Mouse (Mus musculus) stomach, postnatal 0 days (tissue): ENCODE measurements around the gene Crtc1. TPM values are rescaled to one million over a fixed set of nuclear protein-coding genes. Genes with fewer than 3 reads are reported as not detected.

ENCODE experiments used
- ATAC-seq: fragments of 200-750 bp; cut with Nextera tagmentation; 2 replicates; pipeline ENCODE4 v1.8.0; 2017; ENCODE audit not compliant: low FRiP score, low TSS enrichment
- DNase-seq: peaks from one replicate; pipeline ENCODE4 v3.0.0-alpha.2; 2016; ENCODE audit warnings: low spot score
- H3K27ac ChIP-seq: fragments of 300-500 bp; sonication (generic); replicated peaks from 2 replicates; pipeline ENCODE4 v1.5.1; 2014; ENCODE audit warnings: mild to moderate bottlenecking, control low read depth
- H3K27me3 ChIP-seq: fragments of 300-500 bp; sonication (generic); 2 replicates; pipeline ENCODE4 v1.6.1; 2014; ENCODE audit warnings: low read length; ENCODE audit not compliant: control insufficient read depth, insufficient read depth
- H3K36me3 ChIP-seq: fragments of 300-500 bp; sonication (generic); 2 replicates; pipeline ENCODE4 v1.6.1; 2014; ENCODE audit warnings: low read length, mixed read lengths; ENCODE audit not compliant: control insufficient read depth, insufficient read depth
- H3K4me1 ChIP-seq: fragments of 300-500 bp; sonication (generic); replicated peaks from 2 replicates; pipeline ENCODE4 v1.6.1; 2014; ENCODE audit warnings: antibody characterized with exemption; ENCODE audit not compliant: control insufficient read depth, insufficient read depth
- H3K4me2 ChIP-seq: fragments of 300-500 bp; sonication (generic); replicated peaks from 2 replicates; pipeline ENCODE4 v1.6.1; 2014; ENCODE audit warnings: low read depth, mild to moderate bottlenecking, control low read depth, moderate library complexity
- H3K4me3 ChIP-seq: fragments of 300-500 bp; sonication (generic); 2 replicates; pipeline ENCODE4 v1.5.1; 2014; ENCODE audit warnings: low read depth, low read length, control low read depth
- H3K9ac ChIP-seq: fragments of 300-500 bp; sonication (generic); 2 replicates; pipeline ENCODE4 v1.6.1; 2014; ENCODE audit warnings: mild to moderate bottlenecking, low read length, control low read depth, mixed read lengths
- H3K9me3 ChIP-seq: fragments of 300-500 bp; sonication (generic); 2 replicates; pipeline ENCODE4 v1.6.1; 2016; ENCODE audit warnings: low read length; ENCODE audit not compliant: control insufficient read depth
- CTCF ChIP-seq: IDR thresholded peaks from 2 replicates; pipeline ENCODE4 v1.5.1; 2016; ENCODE audit warnings: antibody characterized with exemption, low read depth, mild to moderate bottlenecking, moderate library complexity
- EP300 ChIP-seq: optimal IDR thresholded peaks from 2 replicates; pipeline ENCODE3; 2016; ENCODE audit warnings: antibody characterized with exemption
- WGBS: fragments of 180-500 bp; shearing (Covaris S2); extraction: QIAGEN DNeasy Blood & Tissue Kit; methylation state at CpG from one replicate; pipeline ENCODE4 v1.1.7; 2014; 5-methylcytosine and 5-hydroxymethylcytosine counted together
- polyA plus RNA-seq: library from polyadenylated mRNA; unstranded; fragments of >200 nt; fragmentation: Nextera tagmentation; extraction: Ambion mirVana; gene quantifications from 2 replicates; pipeline ENCODE4 v1.2.1, GENCODE M21; 2015

Gene Crtc1
- polyA plus RNA-seq, 1 experiment from 2014 or later = 8.0 TPM

DNA sequence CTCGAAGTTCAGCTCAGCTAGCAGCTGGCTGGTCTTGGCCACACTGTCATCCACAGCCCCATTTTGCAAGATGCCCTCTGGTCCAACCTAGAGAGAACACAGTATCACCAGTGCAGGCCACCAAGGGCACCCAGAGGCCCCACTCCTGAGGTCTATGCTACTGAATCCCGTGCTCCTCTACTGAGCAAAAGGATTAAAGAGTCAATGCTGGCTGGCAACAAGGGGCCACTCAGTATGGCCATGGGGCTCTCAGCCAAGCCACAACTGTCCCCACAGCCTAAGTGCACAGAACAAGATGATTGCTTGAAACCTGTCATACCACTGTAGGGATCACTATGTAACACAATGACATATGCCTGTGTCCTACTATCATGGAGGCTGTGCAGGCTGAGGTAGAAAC lies 95.1 kb downstream of the Crtc1 start:
- no peak overlapping the region for H3K4me3 ChIP-seq
- no peak overlapping the region for H3K27ac ChIP-seq
- WGBS = 78% methylated on average over 2 of the region's 2 CpGs
- TF ChIP-seq EP300 = no peak
- TF ChIP-seq CTCF = no peak
- H3K4me1 ChIP-seq = no peaks in the 10 kb centered on the region
- H3K27me3 ChIP-seq = no peaks in the 10 kb centered on the region
- H3K4me2 ChIP-seq = no peak overlapping the region
- DNase-seq (no peak), ATAC-seq (no peak)
- H3K9ac ChIP-seq = no peak overlapping the region
- H3K9me3 ChIP-seq = no peaks in the 10 kb centered on the region
- H3K36me3 ChIP-seq = peaks cover 36% of the 10 kb centered on the region

DNA sequence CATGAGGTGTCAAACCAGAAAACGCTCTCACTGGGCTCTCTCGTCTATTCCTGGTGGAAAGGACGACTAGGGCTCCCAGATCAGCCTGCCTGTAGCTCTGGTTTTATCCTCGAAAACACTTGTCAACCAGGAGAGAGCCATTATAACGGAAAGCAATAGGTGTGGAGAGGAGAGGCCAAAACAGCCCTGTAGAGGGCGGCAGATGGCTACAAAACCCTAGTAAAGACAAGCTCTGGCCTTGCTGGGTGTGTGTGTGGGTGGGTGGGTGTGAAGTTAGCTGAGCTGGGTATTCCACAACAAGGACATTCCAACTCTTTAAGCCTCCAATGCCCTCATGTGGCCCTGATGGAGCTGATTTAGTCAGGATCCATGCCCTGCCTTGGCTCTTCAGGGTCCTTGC lies 95.7 kb downstream of the Crtc1 start:
- 54% methylated on average over 6 of the region's 6 CpGs for WGBS
- no peak for TF ChIP-seq EP300
- TF ChIP-seq CTCF = peak; percentile 77
- H3K27ac ChIP-seq = no peak overlapping the region
- H3K36me3 ChIP-seq = peaks cover 33% of the 10 kb centered on the region
- ATAC-seq = no peak
- H3K4me1 ChIP-seq = no peaks in the 10 kb centered on the region
- DNase-seq = peak; percentile 61
- no peak overlapping the region for H3K4me2 ChIP-seq
- H3K27me3 ChIP-seq = no peaks in the 10 kb centered on the region
- H3K9ac ChIP-seq = no peak overlapping the region
- H3K9me3 ChIP-seq = no peaks in the 10 kb centered on the region
- H3K4me3 ChIP-seq = no peak overlapping the region

DNA sequence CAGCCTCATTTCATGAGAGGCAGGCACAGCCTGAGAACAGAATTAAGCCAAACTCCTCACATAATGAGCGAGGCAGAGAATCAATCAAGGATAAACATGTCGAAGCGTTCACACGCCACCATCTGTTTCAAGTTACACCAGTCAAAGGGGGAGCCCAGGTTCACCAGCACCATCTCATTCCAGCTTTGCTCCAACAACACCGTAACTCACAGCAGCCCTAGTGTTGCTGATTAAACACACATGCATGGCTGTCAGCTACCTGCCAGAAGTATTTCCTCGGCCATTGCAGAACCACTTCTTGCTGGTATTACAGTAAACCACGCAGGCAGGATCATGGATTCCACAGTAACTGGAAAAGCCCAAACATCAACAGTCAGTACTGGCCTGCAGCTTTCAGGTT lies 96.3 kb downstream of the Crtc1 start:
- ATAC-seq (no peak), DNase-seq (no peak)
- H3K9me3 ChIP-seq = no peaks in the 10 kb centered on the region
- H3K36me3 ChIP-seq = peaks cover 38% of the 10 kb centered on the region
- no peak overlapping the region for H3K9ac ChIP-seq
- H3K4me2 ChIP-seq = no peak overlapping the region
- no peak for TF ChIP-seq EP300
- TF ChIP-seq CTCF = no peak
- H3K27me3 ChIP-seq = no peaks in the 10 kb centered on the region
- H3K27ac ChIP-seq = no peak overlapping the region
- WGBS = 72% methylated on average over 7 of the region's 7 CpGs
- no peaks in the 10 kb centered on the region for H3K4me1 ChIP-seq
- no peak overlapping the region for H3K4me3 ChIP-seq

DNA sequence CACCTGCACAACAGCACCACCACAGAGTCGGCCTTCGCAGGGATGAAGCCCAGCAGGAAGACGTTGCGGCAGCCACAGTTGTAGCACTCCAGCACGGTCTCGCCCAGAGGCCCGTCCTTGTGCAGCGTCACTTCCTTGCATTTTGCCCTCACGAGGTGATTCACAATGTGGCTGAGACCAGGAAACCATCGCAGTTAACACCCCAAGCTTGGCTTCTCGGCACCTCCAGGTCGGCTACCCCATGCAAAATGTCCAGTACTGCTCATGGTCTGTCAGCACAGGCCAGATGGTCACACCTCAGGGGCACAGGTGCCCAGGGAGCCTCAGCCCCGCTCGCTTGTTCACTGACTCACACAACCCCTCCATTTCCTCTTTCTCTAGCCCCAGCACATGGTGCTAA lies 97.4 kb downstream of the Crtc1 start:
- Histone ChIP-seq H3K9me3 (no peaks in the 10 kb centered on the region), H3K36me3 (peaks cover 49% of the 10 kb centered on the region), H3K4me1 (no peaks in the 10 kb centered on the region), H3K4me2 (no peak overlapping the region), H3K4me3 (no peak overlapping the region), H3K9ac (no peak overlapping the region), H3K27ac (no peak overlapping the region), H3K27me3 (no peaks in the 10 kb centered on the region)
- no peak for DNase-seq
- 87% methylated on average over 14 of the region's 14 CpGs for WGBS
- TF ChIP-seq EP300 = no peak
- TF ChIP-seq CTCF = no peak
- ATAC-seq = no peak

DNA sequence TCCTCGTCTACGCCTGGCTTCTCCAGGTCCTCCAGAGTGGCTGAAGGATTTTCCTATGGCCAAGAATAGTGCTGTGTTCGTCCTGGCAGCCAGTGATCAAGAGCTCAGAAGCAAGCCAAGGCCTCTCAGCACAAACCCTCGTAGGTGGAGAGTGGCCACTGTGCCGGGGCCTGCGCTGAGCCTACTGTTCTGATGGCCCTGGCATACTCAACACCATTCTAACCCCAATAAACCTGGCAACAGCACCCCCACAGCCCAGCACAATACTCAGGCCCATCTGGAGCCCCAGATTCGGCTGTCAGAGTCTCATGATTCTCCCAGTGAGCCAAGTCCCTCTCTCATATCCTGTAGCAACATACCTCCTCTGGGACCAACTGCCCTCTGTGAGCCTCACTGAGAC lies 98.7 kb downstream of the Crtc1 start:
- H3K4me3 ChIP-seq = no peak overlapping the region
- no peaks in the 10 kb centered on the region for H3K27me3 ChIP-seq
- ATAC-seq (no peak), DNase-seq (no peak)
- H3K4me2 ChIP-seq = no peak overlapping the region
- no peak overlapping the region for H3K27ac ChIP-seq
- WGBS = 92% methylated on average over 7 of the region's 7 CpGs
- no peak overlapping the region for H3K9ac ChIP-seq
- no peaks in the 10 kb centered on the region for H3K4me1 ChIP-seq
- peaks cover 61% of the 10 kb centered on the region for H3K36me3 ChIP-seq
- TF ChIP-seq CTCF (no peak), EP300 (no peak)
- H3K9me3 ChIP-seq = no peaks in the 10 kb centered on the region

DNA sequence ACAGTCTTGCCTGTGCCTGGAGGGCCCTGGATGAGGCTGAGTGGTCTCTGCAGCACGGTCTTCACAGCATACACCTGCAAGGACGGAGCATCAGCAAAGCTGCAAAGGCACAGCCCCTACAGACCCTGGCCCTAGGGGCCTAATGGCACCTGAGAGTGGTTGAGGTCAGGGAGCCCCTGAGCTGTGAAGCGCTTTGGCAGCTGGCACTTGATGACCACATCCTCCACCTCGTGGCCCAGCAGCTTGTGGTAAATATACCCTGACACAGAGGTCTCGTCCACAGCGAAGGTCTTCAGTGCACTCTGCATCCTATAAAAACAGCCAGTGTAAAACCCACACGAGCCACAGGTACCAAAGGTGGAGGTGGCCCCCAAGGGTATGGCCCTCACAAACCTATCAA lies 100.4 kb downstream of the Crtc1 start:
- H3K27me3 ChIP-seq = no peaks in the 10 kb centered on the region
- H3K9me3 ChIP-seq = no peaks in the 10 kb centered on the region
- 86% methylated on average over 7 of the region's 7 CpGs for WGBS
- H3K27ac ChIP-seq = no peak overlapping the region
- DNase-seq (no peak), ATAC-seq (no peak)
- H3K4me2 ChIP-seq = no peak overlapping the region
- no peaks in the 10 kb centered on the region for H3K4me1 ChIP-seq
- H3K9ac ChIP-seq = no peak overlapping the region
- TF ChIP-seq CTCF (no peak), EP300 (no peak)
- no peak overlapping the region for H3K4me3 ChIP-seq
- peaks cover 72% of the 10 kb centered on the region for H3K36me3 ChIP-seq

DNA sequence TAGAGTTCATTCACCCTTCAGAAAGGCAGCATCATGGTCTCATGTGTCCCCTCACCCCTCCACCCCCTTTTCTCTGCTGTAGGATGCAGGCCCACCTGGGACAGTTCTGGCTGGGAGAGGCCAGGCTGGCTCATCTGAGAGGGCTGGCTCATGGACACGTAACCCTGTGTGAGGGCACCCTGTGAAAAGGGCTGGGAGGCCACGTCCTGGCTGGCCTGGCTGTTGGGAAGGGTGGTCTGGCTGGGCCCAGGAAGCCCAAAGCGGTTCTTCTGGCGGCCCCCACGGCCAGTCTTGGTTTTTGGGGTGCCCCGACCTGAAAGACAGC lies 106.5 kb downstream of the Crtc1 start:
- TF ChIP-seq CTCF (no peak), EP300 (no peak)
- DNase-seq = no peak
- H3K36me3 ChIP-seq = peaks cover 48% of the 10 kb centered on the region
- no peak for ATAC-seq
- H3K4me1 ChIP-seq = no peaks in the 10 kb centered on the region
- no peak overlapping the region for H3K9ac ChIP-seq
- no peak overlapping the region for H3K4me3 ChIP-seq
- H3K27me3 ChIP-seq = no peaks in the 10 kb centered on the region
- no peak overlapping the region for H3K4me2 ChIP-seq
- H3K27ac ChIP-seq = no peak overlapping the region
- no peaks in the 10 kb centered on the region for H3K9me3 ChIP-seq
- 95% methylated on average over 6 of the region's 6 CpGs for WGBS

Other genes with a start within 250 kb of the Crtc1 start
- gene Slc25a42, start 227.3 kb downstream of the Crtc1 start, polyA plus RNA-seq = 3.1 and 4.5 TPM in 2 replicates
- 7.8 and 9.0 TPM in 2 replicates for gene Sugp2, start 205.4 kb downstream of the Crtc1 start, polyA plus RNA-seq
- gene Armc6, start 205.1 kb downstream of the Crtc1 start, polyA plus RNA-seq = 11.9 and 12.9 TPM in 2 replicates
- gene Homer3, start 156.8 kb downstream of the Crtc1 start, polyA plus RNA-seq = 13.8 and 17.5 TPM in 2 replicates
- 35.0 and 36.0 TPM in 2 replicates for gene Ddx49, start 137.1 kb downstream of the Crtc1 start, polyA plus RNA-seq
- 347 and 366 TPM in 2 replicates for gene Cope, start 137.1 kb downstream of the Crtc1 start, polyA plus RNA-seq
- 2.0 and 2.6 TPM in 2 replicates for gene Cers1, start 123.8 kb downstream of the Crtc1 start, polyA plus RNA-seq
- gene Gdf1, start 109.8 kb downstream of the Crtc1 start, polyA plus RNA-seq = 0.53 TPM in 2 replicates
- gene Upf1, start 86.3 kb downstream of the Crtc1 start, polyA plus RNA-seq = 9.5 and 9.6 TPM in 2 replicates
- gene Comp, start 66.0 kb downstream of the Crtc1 start, polyA plus RNA-seq = 0.15 and 0.42 TPM in 2 replicates
- 10.4 and 12.4 TPM in 2 replicates for gene Klhl26, start 37.4 kb upstream of the Crtc1 start, polyA plus RNA-seq
- 2.4 and 2.8 TPM in 2 replicates for gene Tmem59l, start 47.8 kb upstream of the Crtc1 start, polyA plus RNA-seq
- gene Crlf1, start 53.6 kb upstream of the Crtc1 start, polyA plus RNA-seq = 5.8 and 6.5 TPM in 2 replicates
- gene Rex1bd, start 67.2 kb upstream of the Crtc1 start, polyA plus RNA-seq = 119 and 122 TPM in 2 replicates
- 951 and 966 TPM in 2 replicates for gene Uba52, start 71.2 kb upstream of the Crtc1 start, polyA plus RNA-seq
- gene Fkbp8, start 88.1 kb upstream of the Crtc1 start, polyA plus RNA-seq = 179 and 188 TPM in 2 replicates
- 47.1 and 54.6 TPM in 2 replicates for gene Kxd1, start 88.4 kb upstream of the Crtc1 start, polyA plus RNA-seq
- 11.1 and 13.5 TPM in 2 replicates for gene Ell, start 99.9 kb upstream of the Crtc1 start, polyA plus RNA-seq
- 37.4 and 39.3 TPM in 2 replicates for gene Isyna1, start 154.8 kb upstream of the Crtc1 start, polyA plus RNA-seq
- 66.7 and 83.8 TPM in 2 replicates for gene Ssbp4, start 169.3 kb upstream of the Crtc1 start, polyA plus RNA-seq
- gene Lrrc25, start 176.6 kb upstream of the Crtc1 start, polyA plus RNA-seq = 2.3 and 2.7 TPM in 2 replicates
- gene Gdf15, start 192.9 kb upstream of the Crtc1 start, polyA plus RNA-seq = 0.30 and 0.33 TPM in 2 replicates
- gene Pgpep1, start 220.8 kb upstream of the Crtc1 start, polyA plus RNA-seq = 23.3 and 25.2 TPM in 2 replicates
- gene Lsm4, start 233.7 kb upstream of the Crtc1 start, polyA plus RNA-seq = 141 and 147 TPM in 2 replicates